Mouse (Mus musculus): ENCODE data around the gene Gm11569.
"Not testable (repeated sequence)": the region's sequence is repeated elsewhere in the genome, so short reads cannot be mapped to it uniquely, and the experiment has no call there.

DNA sequence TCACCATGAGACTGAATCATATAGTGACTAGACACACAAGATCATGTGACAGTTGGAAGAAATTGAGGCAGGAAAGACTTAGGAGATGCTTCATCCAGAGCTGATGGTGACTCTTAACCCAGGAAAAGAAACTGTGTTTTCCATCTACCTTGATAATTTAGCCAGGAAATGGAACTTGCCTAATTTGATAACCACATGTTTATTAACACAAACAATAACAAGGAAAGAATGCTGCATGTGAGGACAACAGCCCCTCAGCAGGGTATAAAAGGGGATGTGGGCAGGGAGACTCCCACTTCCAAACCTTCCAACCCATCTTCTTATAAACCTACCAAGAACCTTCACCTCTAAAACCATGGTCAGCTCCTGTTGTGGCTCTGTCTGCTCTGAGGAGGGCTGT is 13.8 kb downstream of the Gm11569 start, which contains the start of gene Krtap4-9:
- not testable (repeated sequence) for TF ChIP-seq POLR2A, CTCF (IDR thresholded peaks at IDR 0.05; ENCODE audit: extremely low read depth, insufficient read depth, low read length)

All from cortical plate, adult 2 months (tissue).